Mouse (Mus musculus) small intestine, adult 2 months (tissue): ENCODE measurements around the gene Zfp958. TPM values are rescaled to one million over a fixed set of nuclear protein-coding genes. Genes with fewer than 3 reads are reported as not detected.
A peak's percentile ranks its signal among the peaks of the same experiment; 100 is the strongest.

Experiments used
- H3K27ac ChIP-seq: fragments of 200-500 bp; 2 replicates; pipeline ENCODE4 v1.5.1; 2012; ENCODE audit warnings: low read depth, low read length, control low read depth, inconsistent platforms; ENCODE audit not compliant: insufficient read depth
- H3K27me3 ChIP-seq: fragments of 200-500 bp; 2 replicates; pipeline ENCODE4 v1.6.1; 2012; ENCODE audit warnings: mild to moderate bottlenecking, moderate library complexity, low read length, inconsistent platforms; ENCODE audit not compliant: control insufficient read depth, insufficient read depth
- H3K36me3 ChIP-seq: fragments of 200-500 bp; 2 replicates; pipeline ENCODE4 v1.6.1; 2012; ENCODE audit warnings: mild to moderate bottlenecking, low read length, control low read depth, inconsistent platforms; ENCODE audit not compliant: control insufficient read depth, insufficient read depth
- H3K4me1 ChIP-seq: fragments of 200-500 bp; 2 replicates; pipeline ENCODE4 v1.6.1; 2012; ENCODE audit warnings: low read length, inconsistent platforms, mixed read lengths; ENCODE audit not compliant: control insufficient read depth, insufficient read depth, insufficient read length
- H3K4me3 ChIP-seq: fragments of 200-500 bp; 2 replicates; pipeline ENCODE4 v1.5.1; 2012; ENCODE audit warnings: low read depth, mild to moderate bottlenecking, control low read depth, inconsistent platforms, low read length, moderate library complexity
- CTCF ChIP-seq: fragments of 200-500 bp; IDR thresholded peaks from 2 replicates; pipeline ENCODE4 v1.5.1; 2012; ENCODE audit warnings: low read depth, mild to moderate bottlenecking, control low read depth, inconsistent platforms, low read length, moderate library complexity, mixed read lengths; ENCODE audit not compliant: insufficient replicate concordance, insufficient read length; ENCODE audit errors: extremely low read depth
- POLR2A ChIP-seq: fragments of 200-500 bp; IDR thresholded peaks from 2 replicates; pipeline ENCODE4 v1.6.1; 2012; ENCODE audit warnings: low read depth, mild to moderate bottlenecking, control low read depth, inconsistent platforms, low read length, moderate library complexity
- WGBS: fragments of 180-500 bp; shearing (Covaris S2); methylation state at CpG from one replicate; pipeline ENCODE4 v1.1.7; 2018; 5-methylcytosine and 5-hydroxymethylcytosine counted together
- polyA plus RNA-seq: library from polyadenylated mRNA; depleted of rRNA; stranded (reverse); fragments of >200 nt; gene quantifications from 2 replicates; pipeline ENCODE4 v1.2.3, GENCODE M21; 2012; rRNA removed

Gene Zfp958
- polyA plus RNA-seq, result 0.05 and 0.14 TPM in 2 replicates

DNA sequence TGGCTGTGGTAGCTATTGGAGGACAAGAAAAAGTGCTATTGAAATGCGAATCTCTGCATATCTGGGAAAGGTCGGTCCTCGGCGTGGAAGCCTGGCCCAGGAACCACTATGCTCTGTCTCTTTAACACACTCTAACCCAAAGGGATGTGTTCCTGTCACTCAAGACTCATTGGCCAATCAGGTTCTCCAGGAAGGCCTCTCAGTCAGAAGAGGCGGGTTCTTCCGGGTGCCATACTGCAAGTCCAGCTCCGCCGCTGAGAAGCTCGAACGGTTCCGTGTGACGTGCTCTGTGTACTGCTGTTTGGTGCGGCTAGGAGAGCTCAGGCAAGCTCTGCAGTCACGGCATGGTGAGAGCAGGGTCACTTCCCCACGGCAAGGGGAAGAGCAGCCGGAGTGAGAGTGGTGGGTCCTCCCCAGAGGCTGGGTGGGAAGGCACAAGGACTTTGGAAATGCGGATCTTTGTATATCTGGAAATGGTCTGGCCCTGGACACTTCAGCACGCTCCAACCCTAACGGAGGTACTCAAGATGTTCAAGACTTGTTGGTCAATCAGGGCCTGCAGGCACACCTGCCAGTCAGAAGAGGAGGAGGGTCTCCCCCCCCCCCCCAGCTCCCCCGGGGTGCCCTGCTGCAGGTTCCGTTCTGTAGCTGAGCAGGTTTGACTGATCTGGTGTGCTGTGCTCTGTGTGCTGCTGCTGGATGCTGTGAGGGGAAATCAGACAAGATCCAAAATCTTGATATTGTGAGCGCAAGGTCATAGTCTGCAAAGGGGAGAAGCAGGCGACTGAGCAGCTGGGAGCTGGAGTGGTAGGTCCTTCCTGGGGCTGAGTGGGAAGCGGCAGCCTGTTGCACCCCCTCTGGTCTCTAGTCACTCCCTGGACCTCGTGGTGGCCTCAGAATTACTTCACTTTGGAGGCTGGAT is at the start of gene Zfp958:
TSS of gene Zfp958 (plus strand) at position 236 of the 922 bp plus-strand sequence.
- Histone ChIP-seq H3K27me3 (no peaks in the 10 kb centered on the region), H3K36me3 (no peaks in the 10 kb centered on the region; the same call in 1 of the 2 replicates), H3K27ac (peak within 1 kb of the TSS; percentile 83), H3K4me3 (peak within 1 kb of the TSS; percentile 94), H3K4me1 (no peaks in the 10 kb centered on the region; the same call in 1 of the 2 replicates)
- 1% methylated on average over 25 of the region's 25 CpGs for WGBS
- TF ChIP-seq CTCF (no peak), POLR2A (peak; percentile 58; the same call in 1 of the 2 replicates)

DNA sequence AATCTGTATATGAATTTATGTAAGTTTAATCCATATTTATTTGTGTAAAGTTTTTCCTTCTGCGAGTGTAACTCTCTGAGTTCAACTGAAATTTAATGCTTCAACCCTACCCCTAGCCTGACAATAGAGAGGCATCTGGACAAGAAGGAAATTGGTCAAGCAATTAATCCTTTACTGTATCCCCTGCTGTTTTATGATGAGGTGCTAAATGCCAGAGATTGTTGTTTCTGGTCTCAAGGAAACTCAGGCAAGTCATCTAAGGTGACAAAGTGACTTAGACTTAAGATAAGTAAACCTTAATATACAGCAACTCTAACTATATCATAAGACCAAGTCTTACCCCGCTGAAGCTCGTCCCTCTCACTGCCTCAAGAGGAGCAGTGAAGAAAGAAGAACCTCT is 31.0 kb upstream of the Zfp958 start:
- no peaks in the 10 kb centered on the region for H3K36me3 ChIP-seq
- 51% methylated on average over 3 of the region's 3 CpGs for WGBS
- no peak for TF ChIP-seq POLR2A
- TF ChIP-seq CTCF, result no peak
- no peak overlapping the region for H3K27ac ChIP-seq
- no peaks in the 10 kb centered on the region for H3K27me3 ChIP-seq
- H3K4me1 ChIP-seq, result peaks cover 6% of the 10 kb centered on the region; the same call in 1 of the 2 replicates
- no peak overlapping the region for H3K4me3 ChIP-seq

- WGBS, result 50% methylated on average over 6 of the region's 6 CpGs
- no peak overlapping the region for H3K27ac ChIP-seq
- no peaks in the 10 kb centered on the region for H3K27me3 ChIP-seq
- TF ChIP-seq POLR2A, result no peak
- TF ChIP-seq CTCF, result no peak
- peaks cover 6% of the 10 kb centered on the region; the same call in 1 of the 2 replicates for H3K4me1 ChIP-seq
- no peak overlapping the region for H3K4me3 ChIP-seq
- no peaks in the 10 kb centered on the region for H3K36me3 ChIP-seq
Observed at GRCm38 (mm10) chr8:4582754-4583178, 30.2 kb upstream of the Zfp958 start.

GRCm38 (mm10) chr8:4584660-4585059 is 28.3 kb upstream of the Zfp958 start:
- 21% methylated on average over 1 of the region's 1 CpGs for WGBS
- Histone ChIP-seq H3K36me3 (no peaks in the 10 kb centered on the region), H3K4me3 (no peak overlapping the region), H3K4me1 (peaks cover 6% of the 10 kb centered on the region; the same call in 1 of the 2 replicates), H3K27me3 (no peaks in the 10 kb centered on the region), H3K27ac (no peak overlapping the region)
- TF ChIP-seq POLR2A (no peak), CTCF (no peak)

DNA sequence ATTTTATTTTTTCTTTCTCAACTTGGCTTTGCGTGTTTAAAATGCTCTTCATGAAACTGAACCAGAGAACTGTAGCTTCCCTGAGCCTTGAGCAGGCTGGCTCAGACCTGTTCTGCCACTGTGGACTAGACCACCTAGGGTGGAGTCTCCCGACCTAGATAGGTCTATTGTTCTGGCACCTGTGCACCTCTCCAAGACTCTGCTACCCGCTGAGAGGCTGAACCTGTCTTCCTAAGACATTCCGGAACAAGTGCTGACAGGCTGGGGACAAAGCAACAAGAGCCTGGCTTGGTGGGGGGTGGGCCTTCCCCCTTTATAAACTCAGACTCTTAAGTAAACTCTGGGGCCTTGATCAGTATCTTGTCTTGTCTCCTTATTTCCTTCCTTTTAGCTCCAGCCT is 26.6 kb upstream of the Zfp958 start:
- no peaks in the 10 kb centered on the region for H3K36me3 ChIP-seq
- 54% methylated on average over 4 of the region's 4 CpGs for WGBS

DNA sequence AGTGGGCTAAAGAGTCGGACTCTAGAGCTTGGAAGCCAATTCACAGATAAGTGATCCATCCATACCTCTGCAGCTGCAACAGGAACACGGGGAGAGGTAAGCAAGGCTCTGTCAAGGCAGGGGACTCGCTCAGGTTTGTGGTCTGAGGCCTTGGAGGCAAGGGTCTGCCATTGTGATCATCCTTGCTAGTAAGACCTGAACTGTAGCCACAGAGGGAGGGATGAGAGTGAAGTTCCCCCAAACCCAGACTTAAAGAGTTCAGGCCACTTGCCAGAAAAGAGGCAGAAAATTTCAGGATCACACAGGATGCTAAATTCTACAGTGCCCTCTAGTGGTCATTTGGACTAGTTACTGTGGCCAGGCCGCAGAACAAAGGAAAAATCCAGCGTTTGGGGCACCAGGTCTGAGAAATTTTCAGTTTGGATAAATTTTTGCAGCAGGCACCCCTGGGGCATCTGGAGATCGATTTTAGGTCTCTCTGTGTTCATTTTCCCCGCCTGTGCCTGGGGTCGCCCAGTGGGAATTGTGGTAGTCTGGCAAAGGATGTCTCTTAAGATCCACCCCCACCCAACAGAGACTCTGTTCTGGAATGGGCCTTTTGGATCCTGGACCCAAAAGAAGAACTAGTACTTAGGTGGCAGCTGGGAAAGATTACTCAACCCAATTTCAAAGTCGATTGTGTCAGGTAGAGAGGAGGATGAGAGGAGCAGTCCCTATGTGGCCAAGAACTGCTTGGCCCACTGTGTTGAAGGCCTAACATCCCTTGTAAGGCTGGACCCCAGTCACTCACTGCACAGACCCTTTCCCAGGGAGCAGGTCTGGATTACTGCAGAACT is 24.6 kb upstream of the Zfp958 start:
- WGBS, result 44% methylated on average over 9 of the region's 9 CpGs
- Histone ChIP-seq H3K4me1 (peaks cover 4% of the 10 kb centered on the region; the same call in 1 of the 2 replicates), H3K36me3 (no peaks in the 10 kb centered on the region), H3K27ac (no peak overlapping the region), H3K4me3 (no peak overlapping the region), H3K27me3 (no peaks in the 10 kb centered on the region)
- no peak for TF ChIP-seq POLR2A
- TF ChIP-seq CTCF, result peak; percentile 62; the same call in 1 of the 2 replicates

More for the DNA sequence above, 26.6 kb upstream of the Zfp958 start:
- peaks cover 6% of the 10 kb centered on the region; the same call in 1 of the 2 replicates for H3K4me1 ChIP-seq
- no peak overlapping the region for H3K27ac ChIP-seq
- H3K4me3 ChIP-seq, result no peak overlapping the region
- TF ChIP-seq POLR2A, result no peak
- no peaks in the 10 kb centered on the region for H3K27me3 ChIP-seq
